Comparison of ENCODE assay signal across 13 mouse cellular contexts in genomic region chr10:69204677-69205400, GRCm38 (mm10). TPM values are rescaled to one million over a fixed set of nuclear protein-coding genes. Genes with fewer than 3 reads are reported as not detected.
DNase-seq lines count a peak whose midpoint lies in the region; ATAC-seq and TF ChIP-seq lines count a peak whose summit lies in the region.
"Had no signal": no experiment of that assay in that cellular context is flagged by ENCODE, and none has a peak within 500 bp of the region (broad histone marks: within the 10 kb centered on the region; RNA-seq: fewer than 3 reads in every experiment).

No protein-coding gene starts in this region.

- H3K36me3 ChIP-seq in forebrain, embryonic 10.5 days (replicated peaks), result peaks cover 3% of the 10 kb centered on the region; the same call in 1 of the 2 replicates
- no peaks in the 10 kb centered on the region for H3K36me3 ChIP-seq in forebrain, postnatal 0 days (ENCODE audit: insufficient read depth)
- no peaks in the 10 kb centered on the region for H3K36me3 ChIP-seq in kidney, adult 2 months (ENCODE audit: control insufficient read depth, insufficient read depth, low read length)
- H3K36me3 ChIP-seq in embryonic facial prominence, embryonic 11.5 days (replicated peaks; ENCODE audit: control insufficient read depth, insufficient read depth, low read depth, low read length), result no peaks in the 10 kb centered on the region

- H3K4me1 ChIP-seq in forebrain, embryonic 10.5 days, result peaks cover 12% of the 10 kb centered on the region
- no peaks in the 10 kb centered on the region for H3K4me1 ChIP-seq in forebrain, postnatal 0 days (ENCODE audit: insufficient read depth)
- H3K4me1 ChIP-seq in kidney, adult 2 months (ENCODE audit: control insufficient read depth, insufficient read depth, low read length), result peaks cover 5% of the 10 kb centered on the region; the same call in 1 of the 2 replicates
- no peaks in the 10 kb centered on the region for H3K4me1 ChIP-seq in embryonic facial prominence, embryonic 11.5 days (ENCODE audit: control insufficient read depth, insufficient read depth, low read length)

- no peaks in the 10 kb centered on the region for H3K27me3 ChIP-seq in forebrain, embryonic 10.5 days (ENCODE audit: poor library complexity, severe bottlenecking)
- H3K27me3 ChIP-seq in forebrain, postnatal 0 days (ENCODE audit: insufficient read depth, low read length), result no peaks in the 10 kb centered on the region
- H3K27me3 ChIP-seq in kidney, adult 2 months (replicated peaks; ENCODE audit: control insufficient read depth, insufficient read depth, low read length), result no peaks in the 10 kb centered on the region
- H3K27me3 ChIP-seq in embryonic facial prominence, embryonic 11.5 days (ENCODE audit: control insufficient read depth, insufficient read depth, low read length), result no peaks in the 10 kb centered on the region

- no peak overlapping the region for H3K4me2 ChIP-seq in forebrain, postnatal 0 days (ENCODE audit: low read depth)
- H3K4me2 ChIP-seq in embryonic facial prominence, embryonic 11.5 days (ENCODE audit: low read depth, low read length), result no peak overlapping the region
- H3K4me2 ChIP-seq: hindbrain, embryonic 14.5 days had no signal

- WGBS in forebrain, embryonic 10.5 days, result 46% methylated on average over 8 of the region's 8 CpGs
- WGBS in forebrain, postnatal 0 days, result 24% methylated on average over 8 of the region's 8 CpGs
- WGBS in kidney, adult 2 months, result 20% methylated on average over 8 of the region's 8 CpGs
- 56% methylated on average over 8 of the region's 8 CpGs for WGBS in embryonic facial prominence, embryonic 11.5 days

- DNase-seq in forebrain, embryonic 10.5 days (ENCODE audit: extremely low spot score, low spot score), result no peak
- no peak for DNase-seq in forebrain, postnatal 0 days
- DNase-seq in kidney, adult 2 months, result peak; percentile 35
- no peak for DNase-seq in kidney, adult 9 months
- peak; percentile 35 for DNase-seq in A20 (ENCODE audit: low read depth, low spot score)
- peak; percentile 30 for DNase-seq in embryonic facial prominence, embryonic 11.5 days (ENCODE audit: low spot score)
- DNase-seq in gastrocnemius, adult 18-20 months (ENCODE audit: low spot score), result no peak
- no peak for DNase-seq in spleen, postnatal 14 days (ENCODE audit: low spot score in 2 of 2)
- DNase-seq: lung, postnatal 10 days; right cerebral cortex, postnatal 4 days had no signal

- H3K4me3 ChIP-seq in forebrain, embryonic 10.5 days, result no peak overlapping the region
- no peak overlapping the region for H3K4me3 ChIP-seq in forebrain, postnatal 0 days (ENCODE audit: low read depth, low read length)
- H3K4me3 ChIP-seq in kidney, adult 2 months (ENCODE audit: insufficient read depth, low read depth, low read length), result no peak overlapping the region
- no peak overlapping the region for H3K4me3 ChIP-seq in embryonic facial prominence, embryonic 11.5 days (ENCODE audit: low read depth, low read length)

- TF ChIP-seq POLR2A in kidney, adult 2 months (IDR thresholded peaks at IDR 0.05; ENCODE audit: low read depth, low read length), result no peak

- no peaks in the 10 kb centered on the region; the same call in 1 of the 2 replicates for H3K9me3 ChIP-seq in forebrain, embryonic 10.5 days
- no peaks in the 10 kb centered on the region for H3K9me3 ChIP-seq in forebrain, postnatal 0 days (ENCODE audit: low read length)
- H3K9me3 ChIP-seq in embryonic facial prominence, embryonic 11.5 days (replicated peaks; ENCODE audit: control insufficient read depth, low read length), result no peaks in the 10 kb centered on the region

- no peak for TF ChIP-seq CTCF in forebrain, postnatal 0 days (IDR thresholded peaks at IDR 0.05; ENCODE audit: low read depth)
- no peak for TF ChIP-seq CTCF in kidney, adult 2 months (conservative IDR thresholded peaks at IDR 0.05; ENCODE audit: insufficient read depth, insufficient read length, low read depth, low read length)

- H3K9ac ChIP-seq in forebrain, postnatal 0 days, result no peak overlapping the region
- H3K9ac ChIP-seq in embryonic facial prominence, embryonic 11.5 days (replicated peaks; ENCODE audit: low read length), result no peak overlapping the region
- H3K9ac ChIP-seq: hindbrain, embryonic 14.5 days had no signal

- ATAC-seq in forebrain, postnatal 0 days, result no peak
- ATAC-seq in embryonic facial prominence, embryonic 11.5 days (replicated peaks; ENCODE audit: insufficient number of reproducible peaks, low FRiP score, low TSS enrichment, low read depth), result no peak

- H3K27ac ChIP-seq in forebrain, embryonic 10.5 days, result peak overlapping the region; percentile 5; the same call in 1 of the 2 replicates
- H3K27ac ChIP-seq in forebrain, postnatal 0 days (ENCODE audit: low read depth, low read length), result no peak overlapping the region
- H3K27ac ChIP-seq in kidney, adult 2 months (ENCODE audit: insufficient read depth, low read depth, low read length), result no peak overlapping the region
- no peak overlapping the region for H3K27ac ChIP-seq in embryonic facial prominence, embryonic 11.5 days (replicated peaks; ENCODE audit: low read depth, low read length)
- H3K27ac ChIP-seq: hindbrain, embryonic 14.5 days; stomach, postnatal 0 days had no signal

RNA-seq across cellular contexts. Expression of gene A930033H14Rik, which starts 8.1 kb away (rescaled TPM):
- polyA plus RNA-seq in forebrain, embryonic 10.5 days (2016; fragmentation: Nextera tagmentation; extraction: Ambion mirVana), result 0.98 and 1.2 TPM in 2 replicates
- 1.2 and 1.4 TPM in 2 replicates for total RNA-seq in forebrain, postnatal 0 days (2014; rRNA removed)
- polyA plus RNA-seq in forebrain, postnatal 0 days (2015; fragmentation: Nextera tagmentation; extraction: Ambion mirVana), result 0.78 and 1.9 TPM in 2 replicates
- 0.94 and 1.1 TPM in 2 replicates for polyA plus RNA-seq in kidney, adult 2 months (2012; rRNA removed)
- 1.1 and 1.9 TPM in 2 replicates for polyA plus RNA-seq in embryonic facial prominence, embryonic 11.5 days (2014; fragmentation: Nextera tagmentation; extraction: Ambion mirVana)
- 1 to 10 TPM; 4.4 to 4.8 TPM for total RNA-seq in gastrocnemius, adult 18-20 months (2021)
- total RNA-seq: monocyte, adult 5-6 weeks had no signal

RNA-seq across cellular contexts. Expression of gene Rhobtb1, which starts 53.6 kb away (rescaled TPM):
- polyA plus RNA-seq in forebrain, embryonic 10.5 days (2016; fragmentation: Nextera tagmentation; extraction: Ambion mirVana), result 13.0 and 14.0 TPM in 2 replicates
- total RNA-seq in forebrain, postnatal 0 days (2014; rRNA removed), result 11.2 and 16.9 TPM in 2 replicates
- 9.2 and 12.1 TPM in 2 replicates for polyA plus RNA-seq in forebrain, postnatal 0 days (2015; fragmentation: Nextera tagmentation; extraction: Ambion mirVana)
- polyA plus RNA-seq in kidney, adult 2 months (2012; rRNA removed), result 17.0 and 20.6 TPM in 2 replicates
- polyA plus RNA-seq in embryonic facial prominence, embryonic 11.5 days (2014; fragmentation: Nextera tagmentation; extraction: Ambion mirVana), result 17.5 and 18.4 TPM in 2 replicates
- 10 to 100 TPM; 28.5 to 42.2 TPM for total RNA-seq in gastrocnemius, adult 18-20 months (2021)

Comparison
In these comparisons a context has a peak if more than half of its experiments do, and no peak if none do; other contexts are left out.
1. DNase-seq: peak in kidney, adult 2 months (single experiment), A20 (single experiment) and embryonic facial prominence, embryonic 11.5 days (single experiment); none in forebrain, embryonic 10.5 days (single experiment), forebrain, postnatal 0 days (single experiment), kidney, adult 9 months (single experiment), gastrocnemius, adult 18-20 months (single experiment) and spleen, postnatal 14 days (0 of 2).